Mouse (Mus musculus): ENCODE data around the gene Prpf6. TPM values are rescaled to one million over a fixed set of nuclear protein-coding genes. Genes with fewer than 3 reads are reported as not detected.

Gene Prpf6
- polyA plus RNA-seq, 1 experiment = 41.4 TPM

DNA sequence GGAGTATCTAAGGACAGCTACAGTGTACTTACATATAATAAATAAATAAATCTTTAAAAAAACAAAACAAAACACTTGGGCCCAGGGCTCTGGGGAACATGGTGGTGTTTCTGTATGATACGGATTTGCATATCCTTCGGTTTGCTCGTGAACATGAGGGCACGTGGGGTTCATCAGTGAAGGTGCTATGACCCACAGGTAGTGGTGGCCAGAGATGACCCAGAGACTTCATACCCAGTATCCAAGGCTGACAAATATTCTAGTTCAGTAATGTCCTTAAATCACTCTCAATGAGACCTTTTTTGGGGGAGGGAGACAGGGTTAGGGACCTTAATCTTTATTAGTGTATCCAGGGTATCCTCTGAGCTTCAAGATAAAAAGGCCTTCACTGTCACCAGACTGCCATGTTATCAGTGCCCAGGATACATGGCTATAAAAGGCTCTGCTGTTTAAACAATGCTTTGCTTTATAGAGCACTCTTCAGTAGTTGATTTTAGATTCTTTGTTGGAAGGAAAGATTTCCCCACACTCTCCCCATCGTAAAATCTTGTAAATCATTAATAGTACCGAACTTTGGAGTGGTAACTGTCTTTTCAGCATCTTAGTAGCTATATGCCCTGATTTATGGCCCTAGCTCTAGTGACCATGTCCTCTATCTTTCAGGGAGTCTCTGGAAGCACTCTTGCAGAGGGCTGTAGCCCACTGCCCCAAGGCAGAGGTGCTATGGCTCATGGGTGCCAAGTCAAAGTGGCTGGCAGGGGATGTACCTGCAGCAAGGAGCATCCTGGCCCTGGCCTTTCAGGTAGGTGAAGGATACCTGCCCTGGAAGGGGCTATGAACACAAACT, 55.2 kb downstream of the Prpf6 start:
- H3K36me3 ChIP-seq (ENCODE audit: control insufficient read depth, insufficient read depth) = peaks cover 73% of the 10 kb centered on the region
- no peaks in the 10 kb centered on the region for H3K79me3 ChIP-seq (ENCODE audit: low read depth)
- H3K4me3 ChIP-seq (ENCODE audit: insufficient read depth, poor library complexity, severe bottlenecking) = no peak overlapping the region
- no peaks in the 10 kb centered on the region for H3K79me2 ChIP-seq (ENCODE audit: control insufficient read depth, insufficient read depth)
- H3K27me3 ChIP-seq (ENCODE audit: control insufficient read depth, insufficient read depth, insufficient read length) = no peaks in the 10 kb centered on the region
- no peak for TF ChIP-seq MAX (IDR thresholded peaks at IDR 0.05)
- no peak overlapping the region for H3ac ChIP-seq (ENCODE audit: control insufficient read depth, insufficient read length, low read depth)

DNA sequence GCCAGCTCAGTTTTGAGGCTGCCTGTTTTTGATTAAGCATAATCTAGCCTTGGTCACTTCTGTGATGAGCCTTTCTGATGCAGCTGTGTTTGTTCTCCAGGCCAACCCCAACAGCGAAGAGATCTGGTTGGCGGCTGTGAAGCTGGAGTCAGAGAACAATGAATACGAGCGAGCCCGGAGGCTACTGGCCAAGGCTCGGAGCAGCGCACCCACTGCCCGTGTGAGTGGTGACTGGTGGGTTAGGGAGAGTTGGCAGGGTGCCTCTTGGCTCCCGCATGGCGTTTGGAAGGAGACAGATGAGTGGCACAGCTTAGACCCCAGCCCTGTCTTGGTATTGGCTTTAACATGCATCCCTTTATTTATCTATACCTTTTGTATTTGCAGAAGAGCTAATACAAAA, 57.3 kb downstream of the Prpf6 start:
- Histone ChIP-seq H3K79me3 (ENCODE audit: low read depth) (no peaks in the 10 kb centered on the region), H3ac (ENCODE audit: control insufficient read depth, insufficient read length, low read depth) (no peak overlapping the region), H3K36me3 (ENCODE audit: control insufficient read depth, insufficient read depth) (peaks cover 88% of the 10 kb centered on the region), H3K79me2 (ENCODE audit: control insufficient read depth, insufficient read depth) (no peaks in the 10 kb centered on the region), H3K4me3 (ENCODE audit: insufficient read depth, poor library complexity, severe bottlenecking) (no peak overlapping the region), H3K27me3 (ENCODE audit: control insufficient read depth, insufficient read depth, insufficient read length) (no peaks in the 10 kb centered on the region)
- TF ChIP-seq USF1 (IDR thresholded peaks at IDR 0.05; ENCODE audit: low read depth) (no peak), MYOD1 (IDR thresholded peaks at IDR 0.05; ENCODE audit: control insufficient read depth, insufficient read length, low read depth) (no peak), CTCF (IDR thresholded peaks at IDR 0.05; ENCODE audit: control insufficient read depth, insufficient read depth, insufficient read length) (no peak), CEBPB (IDR thresholded peaks at IDR 0.05; ENCODE audit: low read depth) (no peak), MAX (IDR thresholded peaks at IDR 0.05) (no peak), FOSL1 (IDR thresholded peaks at IDR 0.05; ENCODE audit: insufficient read depth, low read length, poor library complexity, severe bottlenecking) (no peak), MYOG (IDR thresholded peaks at IDR 0.05; ENCODE audit: control insufficient read depth, extremely low read depth, insufficient read length) (no peak)

DNA sequence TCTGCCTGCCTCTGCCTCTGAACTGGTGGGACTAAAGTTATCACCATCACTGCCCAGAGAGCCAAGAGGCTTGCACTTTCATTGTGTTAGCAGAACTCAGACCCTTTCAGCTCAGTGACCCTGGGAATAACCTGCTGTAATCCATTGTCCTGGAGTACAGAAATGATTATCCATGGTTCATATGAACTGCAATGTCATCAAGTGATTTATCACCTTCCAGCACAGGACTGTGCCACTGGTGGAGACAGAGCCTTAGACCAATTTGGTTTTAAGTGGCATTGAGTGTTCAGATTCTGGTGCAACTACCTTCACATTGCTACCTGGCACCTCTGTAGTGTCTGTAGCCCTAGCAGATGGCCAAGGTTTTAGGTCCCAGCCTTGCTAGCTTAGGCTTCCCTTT, 61.4 kb downstream of the Prpf6 start:
- no peak overlapping the region for H3ac ChIP-seq (ENCODE audit: control insufficient read depth, insufficient read length, low read depth)
- H3K36me3 ChIP-seq (ENCODE audit: control insufficient read depth, insufficient read depth) = peaks cover 79% of the 10 kb centered on the region
- H3K4me3 ChIP-seq (ENCODE audit: insufficient read depth, poor library complexity, severe bottlenecking) = no peak overlapping the region
- TF ChIP-seq CEBPB (IDR thresholded peaks at IDR 0.05; ENCODE audit: low read depth) = no peak
- no peaks in the 10 kb centered on the region for H3K79me3 ChIP-seq (ENCODE audit: low read depth)
- no peaks in the 10 kb centered on the region for H3K27me3 ChIP-seq (ENCODE audit: control insufficient read depth, insufficient read depth, insufficient read length)
- no peaks in the 10 kb centered on the region for H3K79me2 ChIP-seq (ENCODE audit: control insufficient read depth, insufficient read depth)

DNA sequence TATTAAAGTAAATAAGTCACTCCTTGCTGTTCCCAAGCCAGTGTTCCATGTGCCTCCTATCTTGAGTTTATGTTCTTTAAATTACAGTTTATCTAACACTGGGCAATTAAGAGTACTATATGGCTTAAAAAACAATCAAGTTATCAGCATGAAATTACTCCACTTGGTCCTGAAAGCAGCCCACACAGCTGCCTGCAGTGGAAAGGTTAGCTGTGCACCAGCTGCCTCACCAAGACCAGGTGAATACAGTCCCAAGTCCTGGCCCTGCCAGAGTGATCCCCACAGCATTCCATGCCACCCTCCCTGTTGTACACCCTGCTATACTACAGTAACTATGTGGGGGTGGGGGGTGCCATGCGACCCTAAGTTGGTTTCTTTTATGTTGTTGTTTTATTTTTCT, 61.9 kb downstream of the Prpf6 start:
- TF ChIP-seq MYOG (IDR thresholded peaks at IDR 0.05; ENCODE audit: control insufficient read depth, extremely low read depth, insufficient read length) (no peak), USF1 (IDR thresholded peaks at IDR 0.05; ENCODE audit: low read depth) (no peak), FOSL1 (IDR thresholded peaks at IDR 0.05; ENCODE audit: insufficient read depth, low read length, poor library complexity, severe bottlenecking) (no peak), MYOD1 (IDR thresholded peaks at IDR 0.05; ENCODE audit: control insufficient read depth, insufficient read length, low read depth) (no peak), MAX (IDR thresholded peaks at IDR 0.05) (no peak), CEBPB (IDR thresholded peaks at IDR 0.05; ENCODE audit: low read depth) (no peak)
- H3K79me2 ChIP-seq (ENCODE audit: control insufficient read depth, insufficient read depth) = no peaks in the 10 kb centered on the region
- no peak overlapping the region for H3K4me3 ChIP-seq (ENCODE audit: insufficient read depth, poor library complexity, severe bottlenecking)
- no peaks in the 10 kb centered on the region for H3K27me3 ChIP-seq (ENCODE audit: control insufficient read depth, insufficient read depth, insufficient read length)
- H3K79me3 ChIP-seq (ENCODE audit: low read depth) = no peaks in the 10 kb centered on the region
- no peak overlapping the region for H3ac ChIP-seq (ENCODE audit: control insufficient read depth, insufficient read length, low read depth)
- H3K36me3 ChIP-seq (ENCODE audit: control insufficient read depth, insufficient read depth) = peaks cover 74% of the 10 kb centered on the region

DNA sequence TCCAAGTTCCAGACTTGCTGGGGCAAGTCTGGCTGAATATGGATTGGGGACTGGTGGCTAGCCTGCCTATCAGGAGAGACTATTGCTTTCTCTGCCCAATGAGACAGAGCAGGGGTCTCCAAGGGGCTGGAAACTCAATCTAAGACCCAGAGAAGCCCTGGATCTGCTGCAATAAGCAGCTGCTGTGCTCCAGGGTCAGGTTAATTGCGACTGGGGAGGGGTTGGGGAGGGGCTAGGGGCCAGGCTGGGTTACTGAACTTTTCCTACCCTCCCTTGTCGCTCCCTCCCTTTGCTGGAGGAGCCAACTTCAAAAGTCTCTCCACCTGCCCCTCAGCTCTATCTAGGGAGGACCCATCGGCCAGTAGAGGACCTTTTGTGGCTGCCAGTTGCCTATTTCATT, 65.1 kb downstream of the Prpf6 start, which contains the start of gene Gm29797:
Gene Gm29797 (plus strand): TSS at position 301 of the 400 bp plus-strand sequence.
- H3K36me3 ChIP-seq (ENCODE audit: control insufficient read depth, insufficient read depth) = peaks cover 44% of the 10 kb centered on the region
- no peaks in the 10 kb centered on the region for H3K79me2 ChIP-seq (ENCODE audit: control insufficient read depth, insufficient read depth)
- no peak for TF ChIP-seq MYOG (IDR thresholded peaks at IDR 0.05; ENCODE audit: control insufficient read depth, extremely low read depth, insufficient read length)
- no peaks in the 10 kb centered on the region for H3K79me3 ChIP-seq (ENCODE audit: low read depth)
- H3K27me3 ChIP-seq (ENCODE audit: control insufficient read depth, insufficient read depth, insufficient read length) = no peaks in the 10 kb centered on the region
- H3K4me3 ChIP-seq (ENCODE audit: insufficient read depth, poor library complexity, severe bottlenecking) = no peak within 1 kb of the TSS
- no peak within 1 kb of the TSS for H3ac ChIP-seq (ENCODE audit: control insufficient read depth, insufficient read length, low read depth)

DNA sequence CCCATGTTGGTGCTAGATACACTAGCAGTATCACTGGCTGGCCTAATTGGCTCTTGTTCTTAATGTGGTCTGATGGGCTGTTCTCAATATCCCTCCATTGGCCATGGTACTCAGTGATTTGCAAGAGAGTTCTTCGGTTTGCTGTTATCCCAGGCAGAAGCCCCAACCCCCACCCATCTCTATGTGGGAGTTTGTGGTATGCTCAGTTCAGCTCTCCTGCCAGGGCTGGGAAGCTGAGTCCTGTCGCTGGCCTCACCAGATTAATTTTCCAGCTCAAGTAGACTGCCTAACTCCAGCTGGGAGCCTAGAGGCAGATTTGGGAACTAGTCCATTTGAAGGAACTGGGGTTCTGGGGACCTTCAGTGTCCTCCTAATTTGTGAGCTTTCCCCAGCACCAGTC, 65.8 kb downstream of the Prpf6 start:
- no peak for TF ChIP-seq MAX (IDR thresholded peaks at IDR 0.05)
- no peak for TF ChIP-seq CTCF (IDR thresholded peaks at IDR 0.05; ENCODE audit: control insufficient read depth, insufficient read depth, insufficient read length)
- no peak for TF ChIP-seq USF1 (IDR thresholded peaks at IDR 0.05; ENCODE audit: low read depth)
- TF ChIP-seq MYOG (IDR thresholded peaks at IDR 0.05; ENCODE audit: control insufficient read depth, extremely low read depth, insufficient read length) = no peak
- no peak for TF ChIP-seq FOSL1 (IDR thresholded peaks at IDR 0.05; ENCODE audit: insufficient read depth, low read length, poor library complexity, severe bottlenecking)
- no peak for TF ChIP-seq MYOD1 (IDR thresholded peaks at IDR 0.05; ENCODE audit: control insufficient read depth, insufficient read length, low read depth)
- no peak for TF ChIP-seq CEBPB (IDR thresholded peaks at IDR 0.05; ENCODE audit: low read depth)
- Histone ChIP-seq H3K36me3 (ENCODE audit: control insufficient read depth, insufficient read depth) (peaks cover 37% of the 10 kb centered on the region), H3K79me2 (ENCODE audit: control insufficient read depth, insufficient read depth) (no peaks in the 10 kb centered on the region), H3K27me3 (ENCODE audit: control insufficient read depth, insufficient read depth, insufficient read length) (no peaks in the 10 kb centered on the region), H3K79me3 (ENCODE audit: low read depth) (no peaks in the 10 kb centered on the region), H3K4me3 (ENCODE audit: insufficient read depth, poor library complexity, severe bottlenecking) (no peak overlapping the region), H3ac (ENCODE audit: control insufficient read depth, insufficient read length, low read depth) (no peak overlapping the region)
